Mouse (Mus musculus) A20 (cell line): ENCODE measurements around the gene Rfx4.
A peak's percentile ranks its signal among the peaks of the same experiment; 100 is the strongest.

Source experiments
- DNase-seq: peaks from one replicate; pipeline ENCODE4 v3.0.0-alpha.2; 2011; ENCODE audit warnings: low read depth, low spot score

The Rfx4 gene

GRCm38 (mm10) chr10:84811913-84812295 is 56.0 kb downstream of the Rfx4 start:
- no peak for DNase-seq

- peak; percentile 87 for DNase-seq
These were observed 60.0 kb downstream of the Rfx4 start for GRCm38 (mm10) chr10:84815676-84816436.

- no peak for DNase-seq
These were observed 61.4 kb downstream of the Rfx4 start for GRCm38 (mm10) chr10:84817086-84817869.

GRCm38 (mm10) chr10:84819669-84820068 is 63.8 kb downstream of the Rfx4 start:
- DNase-seq, result peak; percentile 9

GRCm38 (mm10) chr10:84820230-84820629 is 64.4 kb downstream of the Rfx4 start:
- peak; percentile 10 for DNase-seq

GRCm38 (mm10) chr10:84822741-84823151 is 66.9 kb downstream of the Rfx4 start:
- no peak for DNase-seq

- DNase-seq, result no peak
These were observed 67.8 kb downstream of the Rfx4 start for GRCm38 (mm10) chr10:84823621-84824020.

GRCm38 (mm10) chr10:84829009-84829408 is 73.1 kb downstream of the Rfx4 start:
- no peak for DNase-seq

- no peak for DNase-seq
These were observed 79.7 kb downstream of the Rfx4 start for GRCm38 (mm10) chr10:84835596-84835995.

GRCm38 (mm10) chr10:84836104-84836503 is 80.2 kb downstream of the Rfx4 start:
- DNase-seq, result peak; percentile 44

- DNase-seq, result peak; percentile 42
These were observed 81.5 kb downstream of the Rfx4 start for GRCm38 (mm10) chr10:84837355-84837754.

GRCm38 (mm10) chr10:84838850-84839473 is 83.1 kb downstream of the Rfx4 start:
- DNase-seq, result no peak

- DNase-seq, result no peak
These were observed 90.8 kb downstream of the Rfx4 start for GRCm38 (mm10) chr10:84846638-84847037.

GRCm38 (mm10) chr10:84851981-84852979 is 96.4 kb downstream of the Rfx4 start:
- no peak for DNase-seq

- no peak for DNase-seq
These were observed 98.2 kb downstream of the Rfx4 start for GRCm38 (mm10) chr10:84854059-84854458.

GRCm38 (mm10) chr10:84855466-84855865 is 99.6 kb downstream of the Rfx4 start:
- DNase-seq, result no peak

GRCm38 (mm10) chr10:84858371-84858770 is 102.5 kb downstream of the Rfx4 start:
- DNase-seq, result no peak

- DNase-seq, result no peak
These were observed 103.1 kb downstream of the Rfx4 start for GRCm38 (mm10) chr10:84858806-84859496.

GRCm38 (mm10) chr10:84859556-84860380 is 103.9 kb downstream of the Rfx4 start:
- DNase-seq, result no peak

- peak; percentile 72 for DNase-seq
These were observed 107.6 kb downstream of the Rfx4 start for GRCm38 (mm10) chr10:84863488-84863887.
